Mouse (Mus musculus) limb, embryonic 12.5 days (tissue): ENCODE results near the gene Pnp2. TPM values are rescaled to one million over a fixed set of nuclear protein-coding genes. Genes with fewer than 3 reads are reported as not detected.

Source experiments
- polyA plus RNA-seq: library from polyadenylated mRNA; unstranded; fragments of >200 nt; fragmentation: Nextera tagmentation; extraction: Ambion mirVana; gene quantifications from 2 replicates; pipeline ENCODE4 v1.2.1, GENCODE M21; 2016

Pnp2 gene
- polyA plus RNA-seq, 1 experiment from 2014 or later, result 0.78 TPM

Other genes with a start within 250 kb of the Pnp2 start
- not detected in 2 replicates for gene Olfr748, start 248.6 kb upstream of the Pnp2 start, polyA plus RNA-seq
- gene Olfr749, start 210.9 kb upstream of the Pnp2 start, polyA plus RNA-seq, result not detected in 2 replicates
- 91.3 and 101 TPM in 2 replicates for gene Ttc5, start 170.5 kb upstream of the Pnp2 start, polyA plus RNA-seq
- gene Ccnb1ip1, start 148.3 kb upstream of the Pnp2 start, polyA plus RNA-seq, result not detected in 2 replicates
- gene Parp2, start 148.2 kb upstream of the Pnp2 start, polyA plus RNA-seq, result 60.3 and 64.2 TPM in 2 replicates
- gene Tep1, start 85.4 kb upstream of the Pnp2 start, polyA plus RNA-seq, result 5.5 and 7.4 TPM in 2 replicates
- gene Klhl33, start 58.5 kb upstream of the Pnp2 start, polyA plus RNA-seq, result 0.11 TPM in 1 of 2 replicates, not detected in the other
- gene Osgep, start 31.1 kb upstream of the Pnp2 start, polyA plus RNA-seq, result 168 and 171 TPM in 2 replicates
- 350 and 374 TPM in 2 replicates for gene Apex1, start 31.0 kb upstream of the Pnp2 start, polyA plus RNA-seq
- 58.7 and 59.1 TPM in 2 replicates for gene Pip4p1, start 25.1 kb upstream of the Pnp2 start, polyA plus RNA-seq
- gene Pnp, start 24.9 kb upstream of the Pnp2 start, polyA plus RNA-seq, result 61.5 and 67.2 TPM in 2 replicates
- gene Gm49342, start 11.5 kb upstream of the Pnp2 start, polyA plus RNA-seq, result not detected in 2 replicates
- gene Rnase10, start 51.8 kb downstream of the Pnp2 start, polyA plus RNA-seq, result not detected in 2 replicates
- gene Rnase9, start 85.9 kb downstream of the Pnp2 start, polyA plus RNA-seq, result not detected in 2 replicates
- not detected in 2 replicates for gene Rnase11, start 94.2 kb downstream of the Pnp2 start, polyA plus RNA-seq
- gene Rnase12, start 101.7 kb downstream of the Pnp2 start, polyA plus RNA-seq, result 0.44 TPM in 1 of 2 replicates, not detected in the other
- not detected in 2 replicates for gene Olfr750, start 118.4 kb downstream of the Pnp2 start, polyA plus RNA-seq
- gene Rnase4, start 135.1 kb downstream of the Pnp2 start, polyA plus RNA-seq, result 14.1 and 15.8 TPM in 2 replicates
- 3.1 and 3.7 TPM in 2 replicates for gene Ang, start 135.2 kb downstream of the Pnp2 start, polyA plus RNA-seq
- not detected in 2 replicates for gene Eddm3b, start 158.4 kb downstream of the Pnp2 start, polyA plus RNA-seq
- 0.33 and 0.51 TPM in 2 replicates for gene Rnase6, start 167.9 kb downstream of the Pnp2 start, polyA plus RNA-seq
- gene Rnase1, start 190.8 kb downstream of the Pnp2 start, polyA plus RNA-seq, result not detected in 2 replicates
- not detected in 2 replicates for gene Rnase2b, start 206.3 kb downstream of the Pnp2 start, polyA plus RNA-seq
- gene Ang2, start 243.2 kb downstream of the Pnp2 start, polyA plus RNA-seq, result not detected in 2 replicates
- not detected in 2 replicates for gene Ear14, start 247.4 kb downstream of the Pnp2 start, polyA plus RNA-seq